Mouse (Mus musculus) midbrain, embryonic 11.5 days (tissue): Measurements from ENCODE around the gene Mcidas. TPM values are rescaled to one million over a fixed set of nuclear protein-coding genes. Genes with fewer than 3 reads are reported as not detected.

Experiments used
- ATAC-seq: fragments of 200-750 bp; cut with Nextera tagmentation; 2 replicates; pipeline ENCODE4 v1.8.0; 2017; ENCODE audit warnings: moderate TSS enrichment, moderate library complexity; ENCODE audit not compliant: low FRiP score
- DNase-seq: peaks from one replicate; pipeline ENCODE4 v3.0.0; 2015; ENCODE audit warnings: low spot score; ENCODE audit errors: missing footprints
- H3K27ac ChIP-seq: fragments of 300-500 bp; sonication (generic); 2 replicates; pipeline ENCODE4 v1.5.1; 2014; ENCODE audit warnings: low read depth, low read length
- H3K27me3 ChIP-seq: fragments of 300-500 bp; sonication (generic); 2 replicates; pipeline ENCODE4 v1.6.1; 2014; ENCODE audit warnings: mild to moderate bottlenecking, low read length, moderate library complexity, mixed read lengths; ENCODE audit not compliant: control insufficient read depth, insufficient read depth
- H3K36me3 ChIP-seq: fragments of 300-500 bp; sonication (generic); 2 replicates; pipeline ENCODE4 v1.6.1; 2014; ENCODE audit warnings: mild to moderate bottlenecking, low read length, moderate library complexity, mixed read lengths; ENCODE audit not compliant: control insufficient read depth, insufficient read depth
- H3K4me1 ChIP-seq: fragments of 300-500 bp; sonication (generic); 2 replicates; pipeline ENCODE4 v1.6.1; 2014; ENCODE audit warnings: low read length; ENCODE audit not compliant: control insufficient read depth, insufficient read depth
- H3K4me2 ChIP-seq: fragments of 300-500 bp; sonication (generic); 2 replicates; pipeline ENCODE4 v1.6.1; 2014; ENCODE audit warnings: mild to moderate bottlenecking, moderate library complexity
- H3K4me3 ChIP-seq: fragments of 300-500 bp; sonication (generic); 2 replicates; pipeline ENCODE4 v1.5.1; 2014; ENCODE audit warnings: low read depth, low read length
- H3K9ac ChIP-seq: fragments of 300-500 bp; sonication (generic); 2 replicates; pipeline ENCODE4 v1.6.1; 2014; ENCODE audit warnings: low read length
- H3K9me3 ChIP-seq: fragments of 300-500 bp; sonication (generic); 2 replicates; pipeline ENCODE4 v1.6.1; 2016; ENCODE audit warnings: low read length; ENCODE audit not compliant: control insufficient read depth
- WGBS: fragments of 180-500 bp; shearing (Covaris S2); extraction: QIAGEN DNeasy Blood & Tissue Kit; methylation state at CpG from one replicate; pipeline ENCODE4 v1.1.7; 2014; 5-methylcytosine and 5-hydroxymethylcytosine counted together
- polyA plus RNA-seq: library from polyadenylated mRNA; unstranded; fragments of >200 nt; fragmentation: Nextera tagmentation; extraction: Ambion mirVana; gene quantifications from 2 replicates; pipeline ENCODE4 v1.2.1, GENCODE M21; 2014

The Mcidas gene
- polyA plus RNA-seq, 1 experiment from 2014 or later: 0.12 TPM

- no peak overlapping the region; the same call in 1 of the 2 replicates for H3K4me3 ChIP-seq
- no peak overlapping the region for H3K27ac ChIP-seq
- H3K36me3 ChIP-seq: no peaks in the 10 kb centered on the region
- H3K9ac ChIP-seq: no peak overlapping the region
- WGBS: under 1% methylated on average over 17 of the region's 17 CpGs
- H3K4me2 ChIP-seq: peak overlapping the region; percentile 94
- peaks cover 52% of the 10 kb centered on the region for H3K27me3 ChIP-seq
- ATAC-seq (no peak), DNase-seq (peak; percentile 92)
- peaks cover 26% of the 10 kb centered on the region for H3K4me1 ChIP-seq
- H3K9me3 ChIP-seq: no peaks in the 10 kb centered on the region
Observed at GRCm38 (mm10) chr13:112986451-112986950, 7.1 kb upstream of the Mcidas start.

GRCm38 (mm10) chr13:112987532-112987943 lies 6.1 kb upstream of the Mcidas start, which contains the start of gene Ccno:
Gene Ccno (plus strand): TSS chr13:112987802.
- peak within 1 kb of the TSS; percentile 44 for H3K4me3 ChIP-seq
- H3K9me3 ChIP-seq: no peaks in the 10 kb centered on the region
- no peaks in the 10 kb centered on the region for H3K36me3 ChIP-seq
- peaks cover 26% of the 10 kb centered on the region for H3K4me1 ChIP-seq
- no peak within 1 kb of the TSS for H3K27ac ChIP-seq
- peaks cover 58% of the 10 kb centered on the region for H3K27me3 ChIP-seq
- H3K4me2 ChIP-seq: peak within 1 kb of the TSS; percentile 94
- ATAC-seq: peak; percentile 92
- H3K9ac ChIP-seq: peak within 1 kb of the TSS; percentile 24
- DNase-seq: peak; percentile 99
- under 1% methylated on average over 47 of the region's 47 CpGs for WGBS

DNA sequence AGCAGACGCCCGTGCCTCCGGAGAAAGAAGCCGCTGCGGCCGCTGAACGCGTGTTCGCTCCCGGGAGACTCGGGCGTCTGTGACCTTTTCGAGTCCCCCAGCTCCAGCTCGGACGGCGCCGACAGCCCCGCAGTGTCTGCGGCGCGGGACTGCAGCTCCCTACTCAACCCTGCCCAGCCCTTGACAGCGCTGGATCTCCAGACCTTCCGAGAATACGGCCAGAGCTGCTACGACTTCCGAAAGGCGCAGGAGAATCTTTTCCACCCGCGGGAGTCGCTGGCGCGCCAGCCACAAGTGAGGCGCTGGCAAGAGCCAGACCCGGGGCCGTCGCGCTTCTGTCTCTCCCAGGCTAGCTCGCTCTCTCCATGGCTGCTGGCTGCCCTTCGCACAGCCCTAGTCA lies 5.7 kb upstream of the Mcidas start:
- no peak for DNase-seq
- Histone ChIP-seq H3K36me3 (no peaks in the 10 kb centered on the region), H3K27ac (no peak overlapping the region), H3K9me3 (no peaks in the 10 kb centered on the region), H3K27me3 (peaks cover 62% of the 10 kb centered on the region), H3K4me3 (peak overlapping the region; percentile 44), H3K4me1 (peaks cover 26% of the 10 kb centered on the region), H3K9ac (peak overlapping the region; percentile 24), H3K4me2 (peak overlapping the region; percentile 94)
- peak; percentile 43 for ATAC-seq
- under 1% methylated on average over 39 of the region's 39 CpGs for WGBS

GRCm38 (mm10) chr13:112988866-112989265 lies 4.8 kb upstream of the Mcidas start:
- peak; percentile 91 for DNase-seq

DNA sequence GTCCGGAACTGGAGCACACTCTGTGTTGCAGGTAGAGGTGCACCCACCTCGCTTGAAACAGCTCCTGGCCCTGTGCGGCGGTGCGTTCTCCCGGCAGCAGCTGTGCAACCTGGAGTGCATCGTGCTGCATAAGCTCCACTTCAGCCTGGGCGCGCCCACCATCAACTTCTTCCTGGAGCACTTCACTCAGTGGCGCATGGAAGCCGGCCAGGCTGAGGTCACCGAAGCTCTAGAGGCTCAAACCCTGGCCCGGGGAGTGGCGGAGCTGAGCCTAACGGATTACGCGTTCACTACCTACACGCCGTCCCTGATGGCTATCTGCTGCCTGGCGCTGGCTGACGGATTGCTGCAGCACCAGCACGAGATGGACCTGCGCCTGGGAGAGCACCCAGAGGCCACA lies 4.1 kb upstream of the Mcidas start:
- no peak overlapping the region for H3K4me2 ChIP-seq
- H3K9ac ChIP-seq: no peak overlapping the region
- no peak for ATAC-seq
- H3K4me3 ChIP-seq: peak overlapping the region; percentile 5; the same call in 1 of the 2 replicates
- no peaks in the 10 kb centered on the region for H3K9me3 ChIP-seq
- H3K27me3 ChIP-seq: peaks cover 73% of the 10 kb centered on the region
- no peak overlapping the region for H3K27ac ChIP-seq
- peaks cover 30% of the 10 kb centered on the region for H3K4me1 ChIP-seq
- H3K36me3 ChIP-seq: no peaks in the 10 kb centered on the region
- DNase-seq: peak; percentile 93
- under 1% methylated on average over 23 of the region's 23 CpGs for WGBS

More at GRCm38 (mm10) chr13:112988866-112989265, 4.8 kb upstream of the Mcidas start:
- ATAC-seq: no peak
- no peak overlapping the region for H3K27ac ChIP-seq
- H3K4me2 ChIP-seq: peak overlapping the region; percentile 94
- peaks cover 27% of the 10 kb centered on the region for H3K4me1 ChIP-seq
- peak overlapping the region; percentile 19 for H3K4me3 ChIP-seq
- no peaks in the 10 kb centered on the region for H3K9me3 ChIP-seq
- peaks cover 71% of the 10 kb centered on the region for H3K27me3 ChIP-seq
- H3K36me3 ChIP-seq: no peaks in the 10 kb centered on the region
- under 1% methylated on average over 19 of the region's 19 CpGs for WGBS
- H3K9ac ChIP-seq: no peak overlapping the region

DNA sequence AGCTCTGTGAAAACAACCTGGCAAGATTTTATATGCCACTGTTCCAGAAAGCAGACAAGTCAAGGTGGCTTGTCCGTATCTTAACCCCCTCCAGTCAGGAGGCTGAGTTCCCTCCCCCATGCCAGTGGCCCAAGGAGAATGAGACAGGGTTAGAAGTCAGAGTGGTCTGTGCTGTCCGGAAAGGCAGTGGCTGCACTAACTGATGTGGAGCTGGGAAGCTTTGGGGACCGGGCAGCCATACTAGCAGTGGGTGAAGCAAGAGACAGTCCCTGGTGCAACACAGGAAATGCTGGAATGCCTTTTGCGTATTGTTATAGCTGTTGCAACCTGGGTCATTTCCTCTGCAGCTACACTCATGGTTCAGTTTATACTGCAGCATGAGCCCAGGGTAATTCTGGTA lies 3.3 kb upstream of the Mcidas start:
- Histone ChIP-seq H3K27me3 (peaks cover 80% of the 10 kb centered on the region), H3K27ac (no peak overlapping the region), H3K36me3 (no peaks in the 10 kb centered on the region), H3K4me1 (peaks cover 30% of the 10 kb centered on the region), H3K9me3 (no peaks in the 10 kb centered on the region), H3K9ac (no peak overlapping the region), H3K4me3 (no peak overlapping the region), H3K4me2 (no peak overlapping the region)
- 14% methylated on average over 4 of the region's 4 CpGs for WGBS
- DNase-seq (peak; percentile 94), ATAC-seq (no peak)

DNA sequence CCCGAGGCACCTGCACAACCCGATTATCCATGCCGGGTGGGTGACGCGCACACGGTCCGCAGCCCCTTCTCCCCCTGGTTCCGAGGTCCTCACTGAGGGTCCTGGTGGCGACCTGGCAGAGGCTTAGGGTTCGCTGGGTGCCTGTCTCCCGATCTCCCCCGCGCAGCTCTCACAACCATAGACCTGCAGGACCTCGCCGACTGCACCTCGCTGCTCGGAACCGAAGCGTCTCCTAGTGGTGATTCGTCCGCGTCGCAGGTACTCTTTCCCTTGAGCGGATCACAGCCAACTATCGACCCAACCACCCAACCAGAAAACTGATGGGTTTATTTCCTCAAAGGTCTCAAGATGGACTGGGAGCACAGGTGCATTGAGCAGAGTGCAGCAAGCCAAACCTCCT lies 546 bp downstream of the Mcidas start:
- DNase-seq (peak; percentile 94), ATAC-seq (peak; percentile 51)
- peaks cover 94% of the 10 kb centered on the region for H3K27me3 ChIP-seq
- no peaks in the 10 kb centered on the region for H3K36me3 ChIP-seq
- no peaks in the 10 kb centered on the region for H3K9me3 ChIP-seq
- no peak overlapping the region for H3K27ac ChIP-seq
- under 1% methylated on average over 25 of the region's 25 CpGs for WGBS
- peak overlapping the region; percentile 39 for H3K4me3 ChIP-seq
- H3K9ac ChIP-seq: no peak overlapping the region
- H3K4me1 ChIP-seq: peaks cover 6% of the 10 kb centered on the region
- H3K4me2 ChIP-seq: peak overlapping the region; percentile 59

GRCm38 (mm10) chr13:112996407-112996806 lies 2.8 kb downstream of the Mcidas start:
- no peak overlapping the region for H3K27ac ChIP-seq
- no peak overlapping the region for H3K4me3 ChIP-seq
- H3K9ac ChIP-seq: no peak overlapping the region
- H3K36me3 ChIP-seq: no peaks in the 10 kb centered on the region
- DNase-seq: peak; percentile 82
- peaks cover 3% of the 10 kb centered on the region for H3K4me1 ChIP-seq
- no peak overlapping the region for H3K4me2 ChIP-seq
- H3K9me3 ChIP-seq: no peaks in the 10 kb centered on the region
- 65% methylated on average over 4 of the region's 4 CpGs for WGBS
- ATAC-seq: no peak
- H3K27me3 ChIP-seq: peaks cover 84% of the 10 kb centered on the region

- no peak for DNase-seq
- Histone ChIP-seq H3K27ac (no peak overlapping the region), H3K4me1 (peaks cover 3% of the 10 kb centered on the region), H3K27me3 (peaks cover 79% of the 10 kb centered on the region), H3K36me3 (no peaks in the 10 kb centered on the region), H3K9ac (no peak overlapping the region), H3K9me3 (no peaks in the 10 kb centered on the region), H3K4me3 (no peak overlapping the region), H3K4me2 (no peak overlapping the region)
- WGBS: 67% methylated on average over 6 of the region's 6 CpGs
- no peak for ATAC-seq
Observed at GRCm38 (mm10) chr13:112997369-112997768, 3.7 kb downstream of the Mcidas start.
